Mouse (Mus musculus): Measurements from ENCODE around the gene Nox4. TPM values are rescaled to one million over a fixed set of nuclear protein-coding genes. Genes with fewer than 3 reads are reported as not detected.

Nox4 gene
- polyA plus RNA-seq, 1 experiment from 2014 or later: 4.3 TPM

GRCm38 (mm10) chr7:87252071-87252470 lies 6.2 kb downstream of the Nox4 start:
- no peaks in the 10 kb centered on the region for H3K9me3 ChIP-seq (replicated peaks)
- H3K9ac ChIP-seq: no peak overlapping the region
- 69% methylated on average over 4 of the region's 4 CpGs for WGBS
- no peaks in the 10 kb centered on the region for H3K36me3 ChIP-seq
- no peaks in the 10 kb centered on the region for H3K27me3 ChIP-seq (replicated peaks)
- no peak for ATAC-seq (ENCODE audit: insufficient number of reproducible peaks, low FRiP score)
- H3K4me2 ChIP-seq: no peak overlapping the region
- H3K4me1 ChIP-seq (replicated peaks): peaks cover 9% of the 10 kb centered on the region; the same call in 1 of the 2 replicates
- no peak overlapping the region for H3K27ac ChIP-seq (ENCODE audit: poor library complexity, severe bottlenecking)
- H3K4me3 ChIP-seq: no peak overlapping the region

GRCm38 (mm10) chr7:87277225-87277624 lies 31.3 kb downstream of the Nox4 start:
- H3K4me1 ChIP-seq (replicated peaks): no peaks in the 10 kb centered on the region
- no peak overlapping the region for H3K9ac ChIP-seq
- H3K4me2 ChIP-seq: no peak overlapping the region
- ATAC-seq (ENCODE audit: insufficient number of reproducible peaks, low FRiP score): no peak
- no peaks in the 10 kb centered on the region for H3K27me3 ChIP-seq (replicated peaks)
- WGBS: 5% methylated on average over 1 of the region's 1 CpGs
- no peaks in the 10 kb centered on the region for H3K9me3 ChIP-seq (replicated peaks)
- H3K4me3 ChIP-seq: no peak overlapping the region
- H3K27ac ChIP-seq (ENCODE audit: poor library complexity, severe bottlenecking): no peak overlapping the region
- no peaks in the 10 kb centered on the region for H3K36me3 ChIP-seq

GRCm38 (mm10) chr7:87303726-87304315 lies 57.9 kb downstream of the Nox4 start:
- Histone ChIP-seq H3K36me3 (no peaks in the 10 kb centered on the region), H3K27ac (ENCODE audit: poor library complexity, severe bottlenecking) (no peak overlapping the region), H3K9ac (no peak overlapping the region), H3K9me3 (replicated peaks) (no peaks in the 10 kb centered on the region), H3K4me2 (no peak overlapping the region), H3K27me3 (replicated peaks) (no peaks in the 10 kb centered on the region), H3K4me3 (no peak overlapping the region), H3K4me1 (replicated peaks) (no peaks in the 10 kb centered on the region)
- 85% methylated on average over 1 of the region's 1 CpGs for WGBS
- no peak for ATAC-seq (ENCODE audit: insufficient number of reproducible peaks, low FRiP score)

- no peak overlapping the region for H3K4me2 ChIP-seq
- no peaks in the 10 kb centered on the region for H3K36me3 ChIP-seq
- no peak for ATAC-seq (ENCODE audit: insufficient number of reproducible peaks, low FRiP score)
- H3K9me3 ChIP-seq (replicated peaks): no peaks in the 10 kb centered on the region
- 82% methylated on average over 3 of the region's 3 CpGs for WGBS
- no peak overlapping the region for H3K9ac ChIP-seq
- H3K4me3 ChIP-seq: no peak overlapping the region
- H3K4me1 ChIP-seq (replicated peaks): no peaks in the 10 kb centered on the region
- H3K27ac ChIP-seq (ENCODE audit: poor library complexity, severe bottlenecking): no peak overlapping the region
- H3K27me3 ChIP-seq (replicated peaks): no peaks in the 10 kb centered on the region
Observed at GRCm38 (mm10) chr7:87321571-87321970, 75.7 kb downstream of the Nox4 start.

GRCm38 (mm10) chr7:87322085-87322484 lies 76.2 kb downstream of the Nox4 start:
- 89% methylated on average over 1 of the region's 1 CpGs for WGBS
- no peak for ATAC-seq (ENCODE audit: insufficient number of reproducible peaks, low FRiP score)

GRCm38 (mm10) chr7:87330782-87331558 lies 85.1 kb downstream of the Nox4 start:
- no peak for ATAC-seq (ENCODE audit: insufficient number of reproducible peaks, low FRiP score)
- H3K9ac ChIP-seq: no peak overlapping the region
- H3K4me2 ChIP-seq: no peak overlapping the region
- H3K27ac ChIP-seq (ENCODE audit: poor library complexity, severe bottlenecking): no peak overlapping the region
- H3K27me3 ChIP-seq (replicated peaks): no peaks in the 10 kb centered on the region
- H3K4me1 ChIP-seq (replicated peaks): no peaks in the 10 kb centered on the region
- no peaks in the 10 kb centered on the region for H3K36me3 ChIP-seq
- no peaks in the 10 kb centered on the region for H3K9me3 ChIP-seq (replicated peaks)
- H3K4me3 ChIP-seq: no peak overlapping the region
- 75% methylated on average over 5 of the region's 5 CpGs for WGBS

More at GRCm38 (mm10) chr7:87322085-87322484, 76.2 kb downstream of the Nox4 start:
- H3K4me3 ChIP-seq: no peak overlapping the region
- no peak overlapping the region for H3K9ac ChIP-seq
- H3K36me3 ChIP-seq: no peaks in the 10 kb centered on the region
- H3K27ac ChIP-seq (ENCODE audit: poor library complexity, severe bottlenecking): no peak overlapping the region
- H3K4me2 ChIP-seq: no peak overlapping the region
- H3K27me3 ChIP-seq (replicated peaks): no peaks in the 10 kb centered on the region
- no peaks in the 10 kb centered on the region for H3K9me3 ChIP-seq (replicated peaks)
- no peaks in the 10 kb centered on the region for H3K4me1 ChIP-seq (replicated peaks)

GRCm38 (mm10) chr7:87345598-87345997 lies 99.7 kb downstream of the Nox4 start:
- Histone ChIP-seq H3K36me3 (no peaks in the 10 kb centered on the region), H3K4me1 (replicated peaks) (no peaks in the 10 kb centered on the region), H3K9ac (no peak overlapping the region), H3K27me3 (replicated peaks) (no peaks in the 10 kb centered on the region), H3K9me3 (replicated peaks) (no peaks in the 10 kb centered on the region), H3K4me3 (no peak overlapping the region), H3K27ac (ENCODE audit: poor library complexity, severe bottlenecking) (no peak overlapping the region), H3K4me2 (no peak overlapping the region)
- no peak for ATAC-seq (ENCODE audit: insufficient number of reproducible peaks, low FRiP score)
- WGBS: 52% methylated on average over 3 of the region's 3 CpGs

GRCm38 (mm10) chr7:87352818-87353217 lies 106.9 kb downstream of the Nox4 start:
- Histone ChIP-seq H3K4me3 (no peak overlapping the region), H3K9me3 (replicated peaks) (no peaks in the 10 kb centered on the region), H3K4me1 (replicated peaks) (no peaks in the 10 kb centered on the region), H3K27me3 (replicated peaks) (no peaks in the 10 kb centered on the region), H3K36me3 (no peaks in the 10 kb centered on the region), H3K9ac (no peak overlapping the region), H3K4me2 (no peak overlapping the region), H3K27ac (ENCODE audit: poor library complexity, severe bottlenecking) (no peak overlapping the region)
- ATAC-seq (ENCODE audit: insufficient number of reproducible peaks, low FRiP score): no peak
- WGBS: 52% methylated on average over 2 of the region's 2 CpGs

- H3K9me3 ChIP-seq (replicated peaks): no peaks in the 10 kb centered on the region
- no peaks in the 10 kb centered on the region for H3K36me3 ChIP-seq
- no peak overlapping the region for H3K9ac ChIP-seq
- no peak overlapping the region for H3K27ac ChIP-seq (ENCODE audit: poor library complexity, severe bottlenecking)
- no peaks in the 10 kb centered on the region for H3K4me1 ChIP-seq (replicated peaks)
- no peak overlapping the region for H3K4me2 ChIP-seq
- no peak for ATAC-seq (ENCODE audit: insufficient number of reproducible peaks, low FRiP score)
- no peak overlapping the region for H3K4me3 ChIP-seq
- no peaks in the 10 kb centered on the region for H3K27me3 ChIP-seq (replicated peaks)
Observed at GRCm38 (mm10) chr7:87367834-87368233, 121.9 kb downstream of the Nox4 start.

- Histone ChIP-seq H3K4me3 (no peak overlapping the region), H3K4me2 (no peak overlapping the region), H3K4me1 (replicated peaks) (no peaks in the 10 kb centered on the region), H3K9me3 (replicated peaks) (no peaks in the 10 kb centered on the region), H3K27me3 (replicated peaks) (no peaks in the 10 kb centered on the region), H3K27ac (ENCODE audit: poor library complexity, severe bottlenecking) (no peak overlapping the region), H3K36me3 (no peaks in the 10 kb centered on the region), H3K9ac (no peak overlapping the region)
- ATAC-seq (ENCODE audit: insufficient number of reproducible peaks, low FRiP score): no peak
- 87% methylated on average over 1 of the region's 1 CpGs for WGBS
Observed at GRCm38 (mm10) chr7:87369131-87369530, 123.2 kb downstream of the Nox4 start.

- H3K9me3 ChIP-seq (replicated peaks): no peaks in the 10 kb centered on the region
- H3K9ac ChIP-seq: no peak overlapping the region
- H3K27me3 ChIP-seq (replicated peaks): no peaks in the 10 kb centered on the region
- 71% methylated on average over 2 of the region's 2 CpGs for WGBS
- no peak overlapping the region for H3K4me3 ChIP-seq
- H3K4me2 ChIP-seq: no peak overlapping the region
- H3K36me3 ChIP-seq: no peaks in the 10 kb centered on the region
- no peaks in the 10 kb centered on the region for H3K4me1 ChIP-seq (replicated peaks)
- H3K27ac ChIP-seq (ENCODE audit: poor library complexity, severe bottlenecking): no peak overlapping the region
- no peak for ATAC-seq (ENCODE audit: insufficient number of reproducible peaks, low FRiP score)
Observed at GRCm38 (mm10) chr7:87370789-87371188, 124.9 kb downstream of the Nox4 start.

- WGBS: 78% methylated on average over 2 of the region's 2 CpGs
- no peaks in the 10 kb centered on the region for H3K27me3 ChIP-seq (replicated peaks)
Observed at GRCm38 (mm10) chr7:87371316-87371715, 125.4 kb downstream of the Nox4 start.

More at GRCm38 (mm10) chr7:87371316-87371715, 125.4 kb downstream of the Nox4 start:
- H3K4me1 ChIP-seq (replicated peaks): no peaks in the 10 kb centered on the region
- H3K4me3 ChIP-seq: no peak overlapping the region
- no peaks in the 10 kb centered on the region for H3K9me3 ChIP-seq (replicated peaks)
- H3K4me2 ChIP-seq: no peak overlapping the region
- no peaks in the 10 kb centered on the region for H3K36me3 ChIP-seq
- no peak overlapping the region for H3K27ac ChIP-seq (ENCODE audit: poor library complexity, severe bottlenecking)
- no peak overlapping the region for H3K9ac ChIP-seq
- no peak for ATAC-seq (ENCODE audit: insufficient number of reproducible peaks, low FRiP score)
